Mouse (Mus musculus) ES-Bruce4 (cell line): ENCODE measurements at regions not wholly inside any gene's neighbourhood (a gene's known extent, or its start where the extent isn't known, plus 50 kb on each side); places are given as distances from the start of the nearest gene placed in this dataset.

Experiments
- CTCF ChIP-seq: IDR thresholded peaks from one replicate; pipeline ENCODE4 v1.8.1; 2011; ENCODE audit warnings: low read depth, low read length
- EP300 ChIP-seq: IDR thresholded peaks from 2 replicates; pipeline ENCODE4 v1.6.1; 2011; ENCODE audit warnings: low read depth, low read length; ENCODE audit not compliant: insufficient read depth
- POLR2A ChIP-seq: IDR thresholded peaks from one replicate; pipeline ENCODE4 v1.8.1; 2011; ENCODE audit warnings: low read length; ENCODE audit not compliant: insufficient read depth

- TF ChIP-seq POLR2A: no peak
- no peak for TF ChIP-seq CTCF
- no peak for TF ChIP-seq EP300
These were observed 1607.4 kb downstream of the 4930444P10Rik start for GRCm38 (mm10) chr1:14485746-14486145.
